Mouse (Mus musculus) embryonic facial prominence, embryonic 14.5 days (tissue): ENCODE measurements around the gene Epha3. TPM values are rescaled to one million over a fixed set of nuclear protein-coding genes. Genes with fewer than 3 reads are reported as not detected.

Source experiments
- ATAC-seq: fragments of 200-750 bp; cut with Nextera tagmentation; 2 replicates; pipeline ENCODE4 v1.8.0; 2017; ENCODE audit warnings: low read depth, moderate number of reproducible peaks, moderate TSS enrichment
- DNase-seq: peaks from one replicate; pipeline ENCODE4 v3.0.0-alpha.2; 2015; ENCODE audit warnings: low spot score
- H3K27ac ChIP-seq: fragments of 300-500 bp; sonication (generic); replicated peaks from 2 replicates; pipeline ENCODE4 v1.5.1; 2014; ENCODE audit warnings: low read depth, mild to moderate bottlenecking, low read length, moderate library complexity
- H3K27me3 ChIP-seq: fragments of 300-500 bp; sonication (generic); replicated peaks from 2 replicates; pipeline ENCODE4 v1.6.1; 2014; ENCODE audit warnings: low read length; ENCODE audit not compliant: control insufficient read depth, insufficient read depth
- H3K36me3 ChIP-seq: fragments of 300-500 bp; sonication (generic); 2 replicates; pipeline ENCODE4 v1.6.1; 2014; ENCODE audit warnings: low read length, mixed read lengths; ENCODE audit not compliant: control insufficient read depth, insufficient read depth
- H3K4me1 ChIP-seq: fragments of 300-500 bp; sonication (generic); 2 replicates; pipeline ENCODE4 v1.6.1; 2014; ENCODE audit warnings: antibody characterized with exemption, low read length; ENCODE audit not compliant: control insufficient read depth, insufficient read depth
- H3K4me2 ChIP-seq: fragments of 300-500 bp; sonication (generic); 2 replicates; pipeline ENCODE4 v1.6.1; 2014; ENCODE audit warnings: low read depth, mild to moderate bottlenecking, low read length, moderate library complexity, mixed read lengths
- H3K4me3 ChIP-seq: fragments of 300-500 bp; sonication (generic); 2 replicates; pipeline ENCODE4 v1.5.1; 2014; ENCODE audit warnings: low read depth, mild to moderate bottlenecking, low read length
- H3K9ac ChIP-seq: fragments of 300-500 bp; sonication (generic); 2 replicates; pipeline ENCODE4 v1.6.1; 2014; ENCODE audit warnings: low read depth, mild to moderate bottlenecking, low read length, moderate library complexity, mixed read lengths
- H3K9me3 ChIP-seq: fragments of 300-500 bp; sonication (generic); 2 replicates; pipeline ENCODE4 v1.6.1; 2016; ENCODE audit warnings: low read length; ENCODE audit not compliant: control insufficient read depth
- WGBS: fragments of 180-500 bp; shearing (Covaris S2); extraction: QIAGEN DNeasy Blood & Tissue Kit; methylation state at CpG from one replicate; pipeline ENCODE4 v1.1.7; 2014; 5-methylcytosine and 5-hydroxymethylcytosine counted together
- polyA plus RNA-seq: library from polyadenylated mRNA; unstranded; fragments of >200 nt; fragmentation: Nextera tagmentation; extraction: Ambion mirVana; gene quantifications from 2 replicates; pipeline ENCODE4 v1.2.1, GENCODE M21; 2014

The Epha3 gene
- polyA plus RNA-seq, 1 experiment from 2014 or later = 47.7 TPM

DNA sequence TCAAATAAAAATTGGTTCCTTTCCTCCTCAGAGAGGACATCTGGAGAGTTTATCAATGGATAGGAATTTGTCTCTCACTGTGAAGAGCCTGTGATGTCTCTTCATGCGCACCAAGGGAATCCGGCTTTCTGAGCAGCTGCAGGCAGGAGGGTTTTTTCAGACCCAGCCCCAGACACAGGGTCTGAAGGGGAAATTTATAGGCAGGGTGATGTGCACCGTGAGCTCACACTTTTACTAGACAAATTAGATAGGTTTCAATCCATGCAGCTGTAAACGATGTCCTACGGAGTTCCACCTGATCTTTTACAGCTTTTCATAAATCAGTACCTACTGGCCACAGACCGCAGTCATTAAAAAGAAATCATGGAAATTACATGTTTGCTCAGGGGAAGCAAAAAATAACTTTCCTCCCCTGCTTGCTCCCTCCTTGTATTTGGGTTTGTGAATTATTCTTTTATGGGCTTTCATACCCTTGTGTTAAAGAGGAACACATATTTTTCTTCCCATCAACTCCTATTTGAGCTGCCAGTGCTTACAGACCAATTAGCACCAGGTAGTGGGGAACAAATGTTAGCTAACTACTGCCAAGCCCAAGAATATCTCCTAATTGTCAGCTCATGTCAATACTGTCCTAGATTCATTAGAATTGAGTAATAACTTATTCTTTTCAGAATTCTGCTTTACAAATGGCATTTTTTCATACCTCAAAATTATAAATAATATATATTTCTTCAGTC, 307.4 kb downstream of the Epha3 start:
- H3K27ac ChIP-seq = no peak overlapping the region
- no peaks in the 10 kb centered on the region for H3K4me1 ChIP-seq
- no peak overlapping the region for H3K9ac ChIP-seq
- no peak overlapping the region for H3K4me2 ChIP-seq
- H3K9me3 ChIP-seq = no peaks in the 10 kb centered on the region
- WGBS = 50% methylated on average over 6 of the region's 6 CpGs
- ATAC-seq (peak; percentile 30; the same call in 1 of the 2 replicates), DNase-seq (peak; percentile 24)
- no peaks in the 10 kb centered on the region for H3K36me3 ChIP-seq
- H3K4me3 ChIP-seq = no peak overlapping the region
- H3K27me3 ChIP-seq = no peaks in the 10 kb centered on the region

DNA sequence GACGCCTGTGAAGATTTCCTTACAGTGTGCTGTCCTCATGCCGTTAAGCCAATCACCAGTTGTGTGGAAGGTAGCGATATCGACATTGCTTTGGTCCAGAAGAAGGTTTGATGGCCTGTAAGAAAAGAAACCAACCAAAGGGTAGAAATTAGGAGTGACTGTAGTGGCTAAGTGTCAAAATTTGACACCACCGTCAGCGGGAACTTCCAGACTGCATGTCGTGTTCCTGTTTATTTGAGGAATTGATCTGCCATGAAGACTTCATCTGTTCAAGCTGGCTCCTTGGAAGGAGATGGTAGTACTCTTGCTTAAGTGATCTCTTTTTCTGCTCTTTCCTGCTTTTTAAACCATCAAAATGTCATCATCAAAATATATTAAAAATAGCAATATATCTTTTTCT, 311.4 kb downstream of the Epha3 start:
- no peaks in the 10 kb centered on the region for H3K36me3 ChIP-seq
- 82% methylated on average over 7 of the region's 7 CpGs for WGBS
- no peak overlapping the region for H3K4me2 ChIP-seq
- no peak overlapping the region for H3K27ac ChIP-seq
- H3K4me1 ChIP-seq = no peaks in the 10 kb centered on the region
- H3K4me3 ChIP-seq = no peak overlapping the region
- no peak for ATAC-seq
- H3K9me3 ChIP-seq = no peaks in the 10 kb centered on the region
- H3K9ac ChIP-seq = no peak overlapping the region
- H3K27me3 ChIP-seq = no peaks in the 10 kb centered on the region
- DNase-seq = no peak

DNA sequence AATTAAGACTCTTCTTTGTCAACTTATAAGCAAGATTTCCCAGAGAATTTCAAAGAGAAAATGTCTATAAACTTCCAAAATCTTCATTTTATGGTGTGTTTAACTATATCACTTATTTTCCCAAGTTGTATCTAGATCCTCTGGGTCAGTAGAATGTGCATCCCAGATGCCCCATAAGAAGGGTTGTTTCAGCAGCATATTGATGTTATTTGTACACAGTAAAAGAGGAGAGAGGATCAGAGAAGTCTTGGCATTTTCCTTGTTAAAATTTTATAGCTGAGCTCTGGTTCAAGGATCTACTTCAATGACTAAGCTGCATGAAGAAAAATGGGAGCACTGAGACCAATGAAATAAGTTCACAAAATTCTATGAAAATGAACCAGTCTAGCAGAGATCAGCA, 324.5 kb downstream of the Epha3 start:
- H3K4me3 ChIP-seq = no peak overlapping the region
- H3K27me3 ChIP-seq = no peaks in the 10 kb centered on the region
- no peaks in the 10 kb centered on the region for H3K9me3 ChIP-seq
- H3K27ac ChIP-seq = no peak overlapping the region
- no peaks in the 10 kb centered on the region for H3K4me1 ChIP-seq
- DNase-seq = no peak
- H3K36me3 ChIP-seq = no peaks in the 10 kb centered on the region
- no peak for ATAC-seq
- H3K9ac ChIP-seq = no peak overlapping the region
- H3K4me2 ChIP-seq = no peak overlapping the region

DNA sequence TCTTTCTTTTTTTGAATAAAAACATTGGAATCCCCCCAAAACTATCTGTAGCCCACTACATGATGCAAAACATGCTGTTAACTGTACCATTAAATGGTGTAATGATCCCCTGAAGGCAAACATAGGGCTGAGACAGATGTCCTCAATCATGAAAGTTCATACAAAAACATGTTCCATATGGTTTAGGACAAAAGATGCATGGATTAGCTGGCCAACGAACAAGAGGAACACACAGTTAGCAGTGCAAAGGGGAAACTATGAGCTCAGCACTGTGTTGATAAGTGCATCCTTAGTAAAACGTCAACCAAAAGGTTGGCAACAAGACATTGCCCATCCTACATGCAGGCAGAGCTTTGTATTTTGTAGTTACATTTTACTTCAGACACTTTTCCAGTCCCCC, 335.2 kb downstream of the Epha3 start:
- Histone ChIP-seq H3K9ac (no peak overlapping the region), H3K27ac (no peak overlapping the region), H3K4me3 (no peak overlapping the region), H3K4me1 (no peaks in the 10 kb centered on the region), H3K4me2 (no peak overlapping the region), H3K36me3 (no peaks in the 10 kb centered on the region), H3K9me3 (no peaks in the 10 kb centered on the region), H3K27me3 (no peaks in the 10 kb centered on the region)
- ATAC-seq (no peak), DNase-seq (peak; percentile 33)
- WGBS = 17% methylated on average over 2 of the region's 2 CpGs

DNA sequence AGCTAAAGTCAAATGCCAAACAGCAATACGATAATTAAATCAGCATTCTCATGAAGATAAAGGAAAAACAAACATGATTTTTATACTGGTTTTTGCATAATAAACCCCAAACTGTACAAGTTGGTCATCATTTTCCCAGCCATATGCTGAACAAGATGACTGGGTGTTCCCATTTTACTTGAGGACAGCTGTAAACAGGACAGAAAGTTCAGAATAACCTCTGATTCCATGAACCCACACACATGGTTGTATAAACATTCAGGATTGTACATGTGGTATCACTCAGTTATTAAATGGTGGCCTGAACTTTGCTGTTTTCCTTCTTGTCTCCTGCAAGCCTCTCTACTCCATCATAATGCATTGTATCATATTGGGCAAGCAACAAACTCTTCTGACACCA, 346.3 kb downstream of the Epha3 start:
- Histone ChIP-seq H3K36me3 (no peaks in the 10 kb centered on the region), H3K9me3 (no peaks in the 10 kb centered on the region), H3K4me3 (no peak overlapping the region), H3K27ac (no peak overlapping the region), H3K4me1 (no peaks in the 10 kb centered on the region), H3K27me3 (no peaks in the 10 kb centered on the region), H3K4me2 (no peak overlapping the region), H3K9ac (no peak overlapping the region)
- WGBS = 92% methylated on average over 1 of the region's 1 CpGs
- no peak for ATAC-seq
- DNase-seq = no peak

DNA sequence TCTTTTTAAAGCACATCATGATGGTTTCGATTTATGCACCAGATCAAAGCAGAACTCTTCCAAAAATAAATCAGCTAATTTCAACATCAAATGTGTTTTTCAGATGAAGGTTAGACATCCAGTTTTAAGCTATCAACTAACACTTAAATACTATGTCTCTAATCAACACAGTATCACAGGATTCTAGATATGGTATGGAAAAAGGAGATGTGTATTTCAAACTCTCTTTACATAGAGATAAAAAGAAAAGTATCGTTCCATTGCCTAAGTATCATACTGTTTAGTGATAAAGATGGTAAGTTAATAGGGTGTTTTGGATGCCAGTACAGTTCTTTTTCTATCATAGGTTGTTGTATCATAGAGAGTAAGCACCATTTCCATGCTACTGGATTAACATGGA, 353.9 kb downstream of the Epha3 start:
- ATAC-seq (no peak), DNase-seq (no peak)
- Histone ChIP-seq H3K4me2 (no peak overlapping the region), H3K27me3 (no peaks in the 10 kb centered on the region), H3K9me3 (no peaks in the 10 kb centered on the region), H3K4me3 (no peak overlapping the region), H3K9ac (no peak overlapping the region), H3K4me1 (no peaks in the 10 kb centered on the region), H3K27ac (no peak overlapping the region), H3K36me3 (no peaks in the 10 kb centered on the region)
- WGBS = 80% methylated on average over 2 of the region's 2 CpGs

DNA sequence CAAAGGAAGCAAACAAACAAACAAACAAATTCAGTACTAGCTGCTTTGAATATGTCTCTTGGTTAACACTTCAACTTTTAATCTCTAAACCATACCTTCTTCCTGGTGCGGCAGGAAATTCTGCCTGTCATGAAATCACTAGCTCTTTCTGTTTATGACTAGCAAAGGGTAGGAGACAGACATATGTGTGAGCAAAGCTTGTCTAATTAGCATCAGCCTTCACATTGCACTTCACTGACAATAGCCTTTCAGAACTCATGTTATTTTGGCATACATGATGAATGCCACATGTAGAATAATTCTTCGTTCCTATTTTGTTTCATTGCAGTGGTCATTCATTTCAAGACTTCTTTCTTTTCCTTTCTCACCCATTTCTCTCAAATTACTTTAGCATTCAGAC, 357.5 kb downstream of the Epha3 start:
- Histone ChIP-seq H3K27ac (no peak overlapping the region), H3K9me3 (no peaks in the 10 kb centered on the region), H3K36me3 (no peaks in the 10 kb centered on the region), H3K27me3 (no peaks in the 10 kb centered on the region), H3K4me2 (no peak overlapping the region), H3K4me1 (no peaks in the 10 kb centered on the region), H3K4me3 (no peak overlapping the region), H3K9ac (no peak overlapping the region)
- WGBS = 48% methylated on average over 2 of the region's 2 CpGs
- peak; percentile 3 for DNase-seq
- ATAC-seq = no peak

GRCm38 (mm10) chr16:63501456-63501855, 362.5 kb downstream of the Epha3 start:
- Histone ChIP-seq H3K9ac (no peak overlapping the region), H3K4me3 (no peak overlapping the region), H3K4me2 (no peak overlapping the region), H3K27me3 (no peaks in the 10 kb centered on the region), H3K4me1 (no peaks in the 10 kb centered on the region), H3K27ac (no peak overlapping the region), H3K36me3 (no peaks in the 10 kb centered on the region), H3K9me3 (no peaks in the 10 kb centered on the region)
- 31% methylated on average over 6 of the region's 6 CpGs for WGBS
- ATAC-seq (no peak; the same call in 1 of the 2 replicates), DNase-seq (no peak)

GRCm38 (mm10) chr16:63500975-63501393, 363.0 kb downstream of the Epha3 start:
- no peaks in the 10 kb centered on the region for H3K9me3 ChIP-seq
- no peak overlapping the region for H3K4me3 ChIP-seq
- no peak overlapping the region for H3K4me2 ChIP-seq
- no peak overlapping the region for H3K9ac ChIP-seq
- no peaks in the 10 kb centered on the region for H3K27me3 ChIP-seq
- no peaks in the 10 kb centered on the region for H3K36me3 ChIP-seq
- WGBS = 55% methylated on average over 4 of the region's 4 CpGs
- ATAC-seq = no peak
- DNase-seq = no peak
- no peaks in the 10 kb centered on the region for H3K4me1 ChIP-seq
- no peak overlapping the region for H3K27ac ChIP-seq
